8 mouse cellular contexts compared by ENCODE assay signal in genomic region chr17:26781610-26782043, GRCm38 (mm10). TPM values are rescaled to one million over a fixed set of nuclear protein-coding genes. Genes with fewer than 3 reads are reported as not detected.
DNase-seq lines count a peak whose midpoint lies in the region; ATAC-seq and TF ChIP-seq lines count a peak whose summit lies in the region.

No protein-coding gene starts in this region.

- H3K4me3 ChIP-seq in kidney, postnatal 0 days (replicated peaks; ENCODE audit: low read depth, low read length) = peak overlapping the region; percentile 55
- H3K4me3 ChIP-seq in midbrain, embryonic 14.5 days (replicated peaks; ENCODE audit: low read depth, low read length) = peak overlapping the region; percentile 78

- H3K9ac ChIP-seq in kidney, postnatal 0 days (ENCODE audit: low read depth, low read length) = peak overlapping the region; percentile 80
- peak overlapping the region; percentile 81 for H3K9ac ChIP-seq in midbrain, embryonic 14.5 days (replicated peaks; ENCODE audit: low read length)

- peaks cover 6% of the 10 kb centered on the region for H3K4me1 ChIP-seq in kidney, postnatal 0 days (replicated peaks; ENCODE audit: insufficient read depth, low read length)
- peaks cover 8% of the 10 kb centered on the region for H3K4me1 ChIP-seq in midbrain, embryonic 14.5 days (ENCODE audit: control insufficient read depth, insufficient read depth, low read length)

- no peaks in the 10 kb centered on the region for H3K9me3 ChIP-seq in kidney, postnatal 0 days (replicated peaks; ENCODE audit: low read length)
- no peaks in the 10 kb centered on the region for H3K9me3 ChIP-seq in midbrain, embryonic 14.5 days (ENCODE audit: control insufficient read depth, low read length)

- TF ChIP-seq CTCF in kidney, postnatal 0 days (IDR thresholded peaks at IDR 0.05; ENCODE audit: low read depth) = no peak

- WGBS in kidney, postnatal 0 days = 7% methylated on average over 5 of the region's 5 CpGs
- 25% methylated on average over 5 of the region's 5 CpGs for WGBS in midbrain, embryonic 14.5 days

- peak overlapping the region; percentile 93 for H3K27ac ChIP-seq in kidney, postnatal 0 days
- H3K27ac ChIP-seq in midbrain, embryonic 14.5 days (replicated peaks; ENCODE audit: low read depth, low read length) = no peak overlapping the region

- intact Hi-C loops in left cerebral cortex, postnatal 4 days (cut with DNase I) = no loop called here

- H3K27me3 ChIP-seq in kidney, postnatal 0 days (ENCODE audit: insufficient read depth, low read length) = no peaks in the 10 kb centered on the region
- H3K27me3 ChIP-seq in midbrain, embryonic 14.5 days (ENCODE audit: control insufficient read depth, insufficient read depth, low read length) = no peaks in the 10 kb centered on the region

- DNase-seq in kidney, adult 11 months = peak; percentile 25
- DNase-seq in kidney, adult 18-20 months = no peak
- DNase-seq in kidney, postnatal 0 days (ENCODE audit: low spot score) = no peak
- no peak for DNase-seq in midbrain, embryonic 14.5 days
- DNase-seq in adrenal gland, adult 8-10 months = no peak
- DNase-seq in right cerebral cortex, postnatal 36 days (ENCODE audit: low spot score in 2 of 2) = no peak
- no peak for DNase-seq in left cerebral cortex, postnatal 4 days

- peaks cover 11% of the 10 kb centered on the region; the same call in 1 of the 2 replicates for H3K36me3 ChIP-seq in kidney, postnatal 0 days (ENCODE audit: insufficient read depth, low read length)
- peaks cover 32% of the 10 kb centered on the region for H3K36me3 ChIP-seq in midbrain, embryonic 14.5 days (ENCODE audit: control insufficient read depth, insufficient read depth, low read length)

- H3K4me2 ChIP-seq in kidney, postnatal 0 days (ENCODE audit: low read length) = peak overlapping the region; percentile 76
- peak overlapping the region; percentile 87 for H3K4me2 ChIP-seq in midbrain, embryonic 14.5 days (ENCODE audit: low read length)

- peak; percentile 13; the same call in 1 of the 2 replicates for ATAC-seq in erythroid progenitor cell, adult 5-6 weeks (replicated peaks; ENCODE audit: low FRiP score, poor library complexity, severe bottlenecking)
- ATAC-seq in kidney, postnatal 0 days (replicated peaks; ENCODE audit: low FRiP score, low read depth) = no peak
- ATAC-seq in midbrain, embryonic 14.5 days (ENCODE audit: low FRiP score, low TSS enrichment) = no peak

RNA-seq across cellular contexts. Expression of gene Bnip1, which starts 0.8 kb away (rescaled TPM):
- total RNA-seq in erythroid progenitor cell, adult 5-6 weeks (2015; ENCODE audit: low replicate concordance) = 18.0 and 18.9 TPM in 2 replicates
- total RNA-seq in erythroid progenitor cell, adult 5-6 weeks (2017; ENCODE audit: low replicate concordance) = 13.9 and 16.8 TPM in 2 replicates
- polyA plus RNA-seq in kidney, postnatal 0 days (2015; fragmentation: Nextera tagmentation; extraction: Ambion mirVana) = 43.7 and 45.2 TPM in 2 replicates
- 54.5 and 59.0 TPM in 2 replicates for polyA plus RNA-seq in midbrain, embryonic 14.5 days (2014; fragmentation: Nextera tagmentation; extraction: Ambion mirVana)
- total RNA-seq in adrenal gland, adult 8-10 months (2022) = 10 to 100 TPM; 24.8 to 36.2 (median 29.3) TPM
- total RNA-seq in left cerebral cortex, postnatal 4 days (2021) = 10 to 100 TPM; 39.1 to 42.9 TPM
